Mouse (Mus musculus): ENCODE results near the gene Olfml2a. TPM values are rescaled to one million over a fixed set of nuclear protein-coding genes. Genes with fewer than 3 reads are reported as not detected.
A peak's percentile ranks its signal among the peaks of the same experiment; 100 is the strongest.
"Not testable (repeated sequence)": the region's sequence is repeated elsewhere in the genome, so short reads cannot be mapped to it uniquely, and the experiment has no call there.

The Olfml2a gene
- total RNA-seq, 2 experiments from 2014 or later, result 4.5 to 4.6 TPM

- intact Hi-C loops (cut with DNase I), result loop anchor here (10.0 kb wide), 2 partner anchors 361 to 721 kb away; partner anchors contain the start of genes Dennd1a and Psmb7
- DNase-seq, result no peak
These were observed 73.8 kb downstream of the Olfml2a start, which contains the start of gene Rpl35 for GRCm38 (mm10) chr2:39005574-39006079. Gene Rpl35, minus strand, starts transcription at chr2:39005624.

GRCm38 (mm10) chr2:39006149-39006730 lies 74.5 kb downstream of the Olfml2a start:
- DNase-seq, result no peak
- intact Hi-C loops (cut with DNase I), result loop anchor here (10.0 kb wide), 2 partner anchors 361 to 721 kb away; partner anchors contain the start of genes Dennd1a and Psmb7

- intact Hi-C loops (cut with DNase I), result loop anchor here (2.0 to 10.0 kb wide), 3 partner anchors 57 to 723 kb away; partner anchors contain the start of genes Dennd1a, Golga1 and Psmb7
- peak; percentile 96 for DNase-seq
These were observed 76.1 kb downstream of the Olfml2a start for GRCm38 (mm10) chr2:39007865-39008264.

DNA sequence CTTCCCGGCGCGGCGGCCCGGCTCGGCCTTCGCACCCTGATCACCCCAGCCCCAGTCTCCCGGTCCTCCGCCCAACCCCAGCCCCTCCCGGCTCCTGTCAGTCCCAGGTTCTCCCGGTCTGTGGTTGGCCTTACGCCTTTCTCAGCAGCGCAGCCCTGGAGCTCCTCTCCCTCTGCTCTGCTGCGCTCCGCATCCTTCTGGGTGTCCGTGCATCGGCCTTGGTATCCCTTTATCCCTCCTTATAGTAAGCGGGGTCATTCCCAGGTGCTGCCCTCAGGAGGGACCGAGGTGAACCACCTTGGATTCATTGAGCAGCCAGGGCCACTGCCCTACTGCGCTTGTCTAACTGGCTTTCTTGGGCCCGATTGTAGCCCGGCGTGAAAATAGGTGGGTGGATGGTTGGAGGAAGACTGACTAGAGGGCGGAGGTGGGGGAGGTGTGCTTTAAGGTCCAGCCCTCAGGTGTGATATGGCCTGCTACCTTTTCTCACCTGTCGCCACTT lies 76.6 kb downstream of the Olfml2a start:
- intact Hi-C loops (cut with DNase I), result loop anchor here (2.0 to 10.0 kb wide), 3 partner anchors 56 to 724 kb away; partner anchors contain the start of genes Dennd1a, Golga1 and Psmb7
- DNase-seq, result no peak

DNA sequence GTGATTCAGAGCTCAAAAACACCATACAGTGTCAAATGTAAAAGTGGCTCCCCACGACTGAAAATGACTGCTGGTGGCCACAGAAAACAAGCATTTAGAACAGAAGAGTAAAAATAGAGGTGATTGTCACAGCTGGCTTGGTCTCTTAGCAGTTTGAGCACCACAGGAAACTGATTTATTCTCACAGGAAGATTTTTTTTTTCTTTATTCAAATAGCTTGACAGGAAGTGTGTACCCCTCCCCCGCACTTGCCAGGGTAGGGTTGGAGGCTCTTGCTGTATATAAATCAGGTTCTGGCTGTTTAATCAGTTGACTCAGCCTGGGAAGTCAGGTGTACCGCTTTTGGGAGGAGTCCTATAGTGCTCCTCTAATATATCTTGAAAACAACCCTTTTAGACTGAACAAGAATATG lies 77.2 kb downstream of the Olfml2a start:
- intact Hi-C loops (cut with DNase I), result loop anchor here (2.0 to 10.0 kb wide), 3 partner anchors 56 to 724 kb away; partner anchors contain the start of genes Dennd1a, Golga1 and Psmb7
- no peak for DNase-seq

GRCm38 (mm10) chr2:39010144-39010543 lies 78.4 kb downstream of the Olfml2a start:
- intact Hi-C loops (cut with DNase I), result loop anchor here (5.0 kb wide), 1 partner anchor 182 kb away; the partner anchor contains the start of gene Scai

DNA sequence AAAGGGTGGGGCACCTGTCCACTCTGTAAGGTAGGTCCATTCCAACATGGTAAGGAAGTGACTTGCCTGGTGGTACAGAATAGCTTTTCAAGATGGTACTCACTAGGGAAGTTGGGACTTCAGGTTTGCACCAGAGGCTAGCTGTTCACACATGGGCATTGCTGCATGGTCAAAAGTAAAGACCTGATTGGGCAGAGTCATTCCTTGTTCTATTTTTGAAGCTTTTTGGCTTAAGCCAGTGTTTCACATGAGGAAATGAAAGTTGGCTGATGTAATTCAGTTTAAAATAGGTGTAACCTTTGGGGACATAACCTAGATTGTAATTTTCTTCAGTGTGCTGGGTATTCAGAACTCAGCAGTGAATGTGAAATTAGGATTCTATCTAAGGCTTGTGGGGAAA lies 79.5 kb downstream of the Olfml2a start:
- intact Hi-C loops (cut with DNase I), result loop anchor here (5.0 kb wide), 1 partner anchor 181 kb away; the partner anchor contains the start of gene Scai
- no peak for DNase-seq

More at GRCm38 (mm10) chr2:39010144-39010543, 78.4 kb downstream of the Olfml2a start:
- DNase-seq, result not testable (repeated sequence)

DNA sequence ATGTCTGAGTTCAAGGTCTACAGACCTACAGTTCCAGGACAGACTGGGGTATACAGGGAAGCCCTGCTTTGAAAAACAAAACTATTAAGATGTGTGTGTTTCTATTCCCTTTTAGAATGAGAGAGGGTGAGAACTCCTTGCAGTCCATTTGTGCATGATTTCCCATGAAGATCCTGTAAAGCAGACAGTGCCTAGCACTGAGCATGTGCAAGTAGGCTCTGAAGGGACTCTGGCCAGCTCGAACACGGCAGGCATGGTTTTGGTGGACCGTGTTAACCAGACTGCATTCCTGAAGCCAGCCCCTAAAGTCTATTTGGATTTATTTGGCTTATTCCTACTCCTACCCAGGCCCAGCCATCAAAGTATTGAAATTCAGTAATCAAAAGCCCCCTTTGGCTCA lies 80.2 kb downstream of the Olfml2a start:
- no peak for DNase-seq
- intact Hi-C loops (cut with DNase I), result loop anchor here (5.0 kb wide), 1 partner anchor 180 kb away; the partner anchor contains the start of gene Scai

- intact Hi-C loops (cut with DNase I), result loop anchor here (5.0 kb wide), 1 partner anchor 179 kb away; the partner anchor contains the start of gene Scai
- DNase-seq, result no peak
These were observed 81.0 kb downstream of the Olfml2a start for GRCm38 (mm10) chr2:39012768-39013279.

Other genes with a start within 250 kb of the Olfml2a start
- not detected for gene Nr5a1, start 217.4 kb upstream of the Olfml2a start, total RNA-seq (2021)
- 1 to 10 TPM; 1.6 to 1.8 TPM for gene Nr6a1, start 4.3 kb upstream of the Olfml2a start, total RNA-seq (2021)
- under 1 TPM in 1 of 2 experiments, not detected in 1; 0.14 TPM for gene Wdr38, start 65.5 kb downstream of the Olfml2a start, total RNA-seq (2021)
- 10 to 100 TPM; 90.1 to 99.9 TPM for gene Arpc5l, start 73.4 kb downstream of the Olfml2a start, total RNA-seq (2021)
- gene Rpl35, start 73.6 kb downstream of the Olfml2a start, total RNA-seq (2021), result 100 to 1,000 TPM; 321 to 338 TPM
- gene Golga1, start 133.6 kb downstream of the Olfml2a start, total RNA-seq (2021), result 10 to 100 TPM; 14.5 to 16.6 TPM

All from heart, postnatal 36 days (tissue).